Mouse (Mus musculus): ENCODE results near the gene Gin1. TPM values are rescaled to one million over a fixed set of nuclear protein-coding genes. Genes with fewer than 3 reads are reported as not detected.
A peak's percentile ranks its signal among the peaks of the same experiment; 100 is the strongest.

Gin1 gene
- polyA plus RNA-seq, 1 experiment, result 4.0 TPM

DNA sequence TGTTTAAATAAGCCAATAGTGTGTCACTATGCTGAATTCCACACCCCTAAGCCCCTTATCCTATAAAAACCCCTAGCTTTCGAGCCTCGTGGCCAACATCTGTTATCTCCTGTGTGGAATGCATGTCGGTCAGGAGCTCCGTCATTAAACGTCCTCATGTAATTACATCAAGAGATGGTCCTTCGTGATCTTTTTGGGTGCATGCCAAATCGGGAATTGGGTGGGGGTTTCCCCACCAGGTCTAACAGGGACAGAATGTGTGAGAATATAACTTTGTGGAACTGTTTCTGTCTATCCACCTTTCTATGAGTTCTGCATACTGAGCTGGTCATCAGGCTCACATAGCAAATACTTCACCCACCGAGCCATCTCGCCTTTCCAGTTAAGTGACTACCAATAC, 26.0 kb downstream of the Gin1 start:
- Histone ChIP-seq H3K27me3 (ENCODE audit: control insufficient read depth, insufficient read depth, insufficient read length) (no peaks in the 10 kb centered on the region), H3ac (ENCODE audit: control insufficient read depth, insufficient read length) (no peak overlapping the region), H3K4me3 (no peak overlapping the region), H3K36me3 (ENCODE audit: control insufficient read depth, insufficient read depth) (no peaks in the 10 kb centered on the region), H3K4me2 (ENCODE audit: low read depth) (no peak overlapping the region), H3K79me2 (ENCODE audit: control insufficient read depth, insufficient read depth) (no peaks in the 10 kb centered on the region)
- TF ChIP-seq REST (IDR thresholded peaks at IDR 0.05; ENCODE audit: insufficient read depth, insufficient read length), result no peak
- TF ChIP-seq TCF3 (IDR thresholded peaks at IDR 0.05; ENCODE audit: insufficient read length, low read depth), result no peak
- TF ChIP-seq POLR2A (IDR thresholded peaks at IDR 0.05; ENCODE audit: insufficient read length, low read depth), result no peak
- TF ChIP-seq MAX (IDR thresholded peaks at IDR 0.05; ENCODE audit: low read depth), result no peak
- no peak for TF ChIP-seq POLR2AphosphoS2 (IDR thresholded peaks at IDR 0.05; ENCODE audit: insufficient read length, low read depth)
- TF ChIP-seq USF1 (IDR thresholded peaks at IDR 0.05; ENCODE audit: low read depth), result no peak
- no peak for TF ChIP-seq TCF12 (IDR thresholded peaks at IDR 0.05; ENCODE audit: insufficient read depth, poor library complexity, severe bottlenecking)
- TF ChIP-seq MYOG (IDR thresholded peaks at IDR 0.05; ENCODE audit: control insufficient read depth in 1 of 3, insufficient read depth in 1 of 3, insufficient read length in 2 of 3, low read depth in 2 of 3), result no peak
- no peak for TF ChIP-seq CEBPB (IDR thresholded peaks at IDR 0.05; ENCODE audit: insufficient read depth, poor library complexity, severe bottlenecking)
- TF ChIP-seq E2F4 (IDR thresholded peaks at IDR 0.05; ENCODE audit: insufficient read depth), result no peak
- no peak for TF ChIP-seq MYOD1 (IDR thresholded peaks at IDR 0.05; ENCODE audit: control insufficient read depth in 1 of 3, insufficient read length in 2 of 3, low read depth in 2 of 3)
- TF ChIP-seq SRF (IDR thresholded peaks at IDR 0.05; ENCODE audit: control insufficient read depth, insufficient read length, low read depth), result no peak

GRCm38 (mm10) chr1:97802207-97802902, 32.4 kb downstream of the Gin1 start:
- H3K27me3 ChIP-seq (ENCODE audit: control insufficient read depth, insufficient read depth, insufficient read length), result no peaks in the 10 kb centered on the region
- H3ac ChIP-seq (ENCODE audit: control insufficient read depth, insufficient read length), result no peak overlapping the region
- H3K79me2 ChIP-seq (ENCODE audit: control insufficient read depth, insufficient read depth), result no peaks in the 10 kb centered on the region
- H3K4me3 ChIP-seq, result no peak overlapping the region
- no peaks in the 10 kb centered on the region for H3K36me3 ChIP-seq (ENCODE audit: control insufficient read depth, insufficient read depth)
- peak overlapping the region; percentile 41 for H3K4me2 ChIP-seq (ENCODE audit: low read depth)
- no peak for TF ChIP-seq USF1 (IDR thresholded peaks at IDR 0.05; ENCODE audit: low read depth)
- no peak for TF ChIP-seq MYOG (IDR thresholded peaks at IDR 0.05; ENCODE audit: control insufficient read depth in 1 of 3, insufficient read depth in 1 of 3, insufficient read length in 2 of 3, low read depth in 2 of 3)
- no peak for TF ChIP-seq MAX (IDR thresholded peaks at IDR 0.05; ENCODE audit: low read depth)
- no peak for TF ChIP-seq E2F4 (IDR thresholded peaks at IDR 0.05; ENCODE audit: insufficient read depth)
- TF ChIP-seq TCF12 (IDR thresholded peaks at IDR 0.05; ENCODE audit: insufficient read depth, poor library complexity, severe bottlenecking), result no peak
- TF ChIP-seq CEBPB (IDR thresholded peaks at IDR 0.05; ENCODE audit: insufficient read depth, poor library complexity, severe bottlenecking), result no peak
- TF ChIP-seq POLR2A (IDR thresholded peaks at IDR 0.05; ENCODE audit: insufficient read length, low read depth), result no peak
- TF ChIP-seq TCF3 (IDR thresholded peaks at IDR 0.05; ENCODE audit: insufficient read length, low read depth), result no peak
- TF ChIP-seq POLR2AphosphoS2 (IDR thresholded peaks at IDR 0.05; ENCODE audit: insufficient read length, low read depth), result no peak
- no peak for TF ChIP-seq MYOD1 (IDR thresholded peaks at IDR 0.05; ENCODE audit: control insufficient read depth in 1 of 3, insufficient read length in 2 of 3, low read depth in 2 of 3)
- TF ChIP-seq REST (IDR thresholded peaks at IDR 0.05; ENCODE audit: insufficient read depth, insufficient read length), result no peak
- no peak for TF ChIP-seq SRF (IDR thresholded peaks at IDR 0.05; ENCODE audit: control insufficient read depth, insufficient read length, low read depth)

DNA sequence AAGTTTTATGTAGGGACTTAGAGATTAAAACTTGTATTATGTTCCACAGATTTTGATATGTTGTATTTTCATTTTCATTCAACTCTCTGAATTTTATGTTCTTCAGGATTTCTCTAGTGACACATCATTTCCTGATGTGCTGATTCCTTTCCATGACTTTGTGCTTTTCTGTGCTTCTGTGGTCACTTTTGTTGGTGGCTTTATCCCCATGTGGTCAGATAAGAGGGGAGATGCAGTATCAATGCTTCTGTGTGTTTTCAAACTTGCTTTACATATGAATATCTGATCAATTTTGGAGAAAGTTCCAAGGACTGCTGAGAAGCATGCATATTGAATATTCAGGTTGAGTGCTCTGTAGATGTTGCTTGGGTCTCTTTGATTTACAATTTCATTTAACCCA, 34.5 kb downstream of the Gin1 start:
- Histone ChIP-seq H3K27me3 (ENCODE audit: control insufficient read depth, insufficient read depth, insufficient read length) (no peaks in the 10 kb centered on the region), H3K36me3 (ENCODE audit: control insufficient read depth, insufficient read depth) (no peaks in the 10 kb centered on the region), H3ac (ENCODE audit: control insufficient read depth, insufficient read length) (no peak overlapping the region), H3K4me3 (no peak overlapping the region), H3K79me2 (ENCODE audit: control insufficient read depth, insufficient read depth) (no peaks in the 10 kb centered on the region), H3K4me2 (ENCODE audit: low read depth) (no peak overlapping the region)
- TF ChIP-seq MAX (IDR thresholded peaks at IDR 0.05; ENCODE audit: low read depth) (no peak), SRF (IDR thresholded peaks at IDR 0.05; ENCODE audit: control insufficient read depth, insufficient read length, low read depth) (no peak), REST (IDR thresholded peaks at IDR 0.05; ENCODE audit: insufficient read depth, insufficient read length) (no peak), CEBPB (IDR thresholded peaks at IDR 0.05; ENCODE audit: insufficient read depth, poor library complexity, severe bottlenecking) (no peak), MYOG (IDR thresholded peaks at IDR 0.05; ENCODE audit: control insufficient read depth in 1 of 3, insufficient read depth in 1 of 3, insufficient read length in 2 of 3, low read depth in 2 of 3) (no peak), MYOD1 (IDR thresholded peaks at IDR 0.05; ENCODE audit: control insufficient read depth in 1 of 3, insufficient read length in 2 of 3, low read depth in 2 of 3) (no peak), POLR2A (IDR thresholded peaks at IDR 0.05; ENCODE audit: insufficient read length, low read depth) (no peak), E2F4 (IDR thresholded peaks at IDR 0.05; ENCODE audit: insufficient read depth) (no peak), POLR2AphosphoS2 (IDR thresholded peaks at IDR 0.05; ENCODE audit: insufficient read length, low read depth) (no peak), TCF12 (IDR thresholded peaks at IDR 0.05; ENCODE audit: insufficient read depth, poor library complexity, severe bottlenecking) (no peak), USF1 (IDR thresholded peaks at IDR 0.05; ENCODE audit: low read depth) (no peak), TCF3 (IDR thresholded peaks at IDR 0.05; ENCODE audit: insufficient read length, low read depth) (no peak)

DNA sequence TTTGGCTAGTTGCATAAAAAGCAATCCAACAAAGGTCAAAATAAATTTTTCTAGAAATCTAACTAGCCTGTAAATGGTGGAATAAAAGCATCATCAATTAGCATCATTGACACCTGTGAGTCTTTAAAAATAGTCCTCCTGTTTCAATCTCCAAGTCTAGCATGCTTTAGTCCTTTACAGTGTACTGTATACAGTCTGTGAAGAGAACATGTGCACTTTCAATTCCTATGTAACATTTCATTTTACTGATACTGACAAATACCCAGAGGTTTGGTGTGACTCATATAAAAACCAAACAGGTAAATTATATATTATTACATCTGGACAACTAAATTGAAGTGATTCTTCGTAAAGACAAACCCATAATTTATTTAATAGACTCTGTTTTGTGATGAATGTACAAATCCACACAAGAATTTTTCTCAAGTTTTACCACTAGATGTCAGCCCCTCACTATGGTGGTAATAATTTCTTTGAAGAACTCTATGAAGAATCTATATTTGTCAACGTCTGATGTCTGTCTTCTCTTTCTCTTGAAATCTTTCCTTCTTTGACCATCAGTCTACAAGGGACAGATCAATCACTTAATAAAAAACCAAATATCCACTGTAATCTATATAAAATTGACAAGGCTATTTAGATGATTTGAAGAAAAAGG, 39.4 kb downstream of the Gin1 start:
- TF ChIP-seq TCF12 (IDR thresholded peaks at IDR 0.05; ENCODE audit: insufficient read depth, poor library complexity, severe bottlenecking), result no peak
- TF ChIP-seq SRF (IDR thresholded peaks at IDR 0.05; ENCODE audit: control insufficient read depth, insufficient read length, low read depth), result no peak

More for the DNA sequence above, 39.4 kb downstream of the Gin1 start:
- Histone ChIP-seq H3K79me2 (ENCODE audit: control insufficient read depth, insufficient read depth) (no peaks in the 10 kb centered on the region), H3K4me3 (no peak overlapping the region), H3K27me3 (ENCODE audit: control insufficient read depth, insufficient read depth, insufficient read length) (no peaks in the 10 kb centered on the region), H3K36me3 (ENCODE audit: control insufficient read depth, insufficient read depth) (no peaks in the 10 kb centered on the region), H3ac (ENCODE audit: control insufficient read depth, insufficient read length) (no peak overlapping the region), H3K4me2 (ENCODE audit: low read depth) (no peak overlapping the region)

Data from myocyte (in vitro differentiated cells).